Mouse (Mus musculus) heart, embryonic 13.5 days (tissue): Measurements from ENCODE around the gene Mtfr1l. TPM values are rescaled to one million over a fixed set of nuclear protein-coding genes. Genes with fewer than 3 reads are reported as not detected.

Source experiments
- ATAC-seq: fragments of 200-750 bp; cut with Nextera tagmentation; 2 replicates; pipeline ENCODE4 v1.8.0; 2017; ENCODE audit warnings: moderate TSS enrichment; ENCODE audit not compliant: insufficient number of reproducible peaks, low FRiP score, low TSS enrichment; ENCODE audit errors: extremely low read depth
- H3K27ac ChIP-seq: fragments of 300-500 bp; sonication (generic); replicated peaks from 2 replicates; pipeline ENCODE4 v1.5.1; 2015; ENCODE audit warnings: moderate library complexity, mild to moderate bottlenecking, inconsistent platforms
- H3K27me3 ChIP-seq: fragments of 300-500 bp; sonication (generic); replicated peaks from 2 replicates; pipeline ENCODE4 v1.6.1; 2015; ENCODE audit warnings: mild to moderate bottlenecking, inconsistent platforms
- H3K36me3 ChIP-seq: fragments of 300-500 bp; sonication (generic); 2 replicates; pipeline ENCODE4 v1.6.1; 2015; ENCODE audit warnings: mild to moderate bottlenecking, inconsistent platforms
- H3K4me1 ChIP-seq: fragments of 300-500 bp; sonication (generic); 2 replicates; pipeline ENCODE4 v1.6.1; 2015; ENCODE audit warnings: inconsistent platforms
- H3K4me2 ChIP-seq: fragments of 300-500 bp; sonication (generic); 2 replicates; pipeline ENCODE4 v1.6.1; 2015; ENCODE audit warnings: inconsistent platforms, mild to moderate bottlenecking, moderate library complexity
- H3K4me3 ChIP-seq: fragments of 300-500 bp; sonication (generic); 2 replicates; pipeline ENCODE4 v1.5.1; 2015; ENCODE audit warnings: moderate library complexity, mild to moderate bottlenecking, inconsistent platforms
- H3K9ac ChIP-seq: fragments of 300-500 bp; sonication (generic); 2 replicates; pipeline ENCODE4 v1.6.1; 2015; ENCODE audit warnings: inconsistent platforms, mild to moderate bottlenecking, moderate library complexity
- H3K9me3 ChIP-seq: fragments of 300-500 bp; sonication (generic); 2 replicates; pipeline ENCODE4 v1.6.1; 2016; ENCODE audit warnings: inconsistent platforms
- WGBS: fragments of 180-500 bp; shearing (Covaris S2); methylation state at CpG from one replicate; pipeline ENCODE4 v1.1.7; 2015; ENCODE audit warnings: mixed read lengths; 5-methylcytosine and 5-hydroxymethylcytosine counted together
- polyA plus RNA-seq: library from polyadenylated mRNA; unstranded; fragments of >200 nt; fragmentation: Nextera tagmentation; extraction: Ambion mirVana; gene quantifications from 2 replicates; pipeline ENCODE4 v1.2.1, GENCODE M21; 2015

The Mtfr1l gene
- polyA plus RNA-seq, 1 experiment from 2014 or later: 142 TPM

DNA sequence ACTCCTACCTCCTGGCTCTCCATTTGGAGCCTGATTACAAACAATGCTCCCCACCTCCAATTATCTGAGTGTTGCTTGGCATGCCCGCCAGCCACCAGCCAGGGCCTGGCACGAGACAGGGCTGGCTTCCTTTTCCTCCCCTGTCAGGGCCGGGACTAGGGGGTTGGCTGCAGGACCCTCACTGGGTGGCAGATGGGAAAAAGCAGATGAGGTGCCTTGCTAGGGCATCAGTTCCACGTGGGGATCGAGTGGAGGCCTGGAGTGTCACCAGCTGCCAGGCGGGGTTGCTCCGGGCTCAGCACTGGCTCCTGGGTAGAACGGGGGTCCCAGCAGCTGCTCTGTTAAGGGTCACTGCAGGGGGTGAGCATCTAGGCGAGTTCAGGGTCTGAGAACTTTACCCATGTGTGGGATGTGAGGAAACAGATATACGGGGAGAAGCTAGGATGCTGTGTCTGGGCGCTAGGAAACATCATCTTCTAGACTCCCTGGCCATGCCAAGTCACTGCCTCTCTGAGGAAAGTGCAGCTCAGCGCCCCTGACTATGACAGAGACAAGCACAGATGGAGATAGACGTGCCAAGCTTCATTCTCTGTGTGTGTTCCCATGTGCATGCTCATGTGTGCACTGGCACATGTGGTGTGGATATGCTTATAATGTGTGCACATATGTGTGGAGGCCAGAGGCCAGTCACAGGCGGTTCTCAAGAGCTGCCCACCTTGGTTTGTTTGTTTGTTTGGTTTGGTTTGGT is 35.7 kb upstream of the Mtfr1l start:
- Histone ChIP-seq H3K27me3 (no peaks in the 10 kb centered on the region), H3K4me1 (no peaks in the 10 kb centered on the region), H3K4me3 (no peak overlapping the region), H3K36me3 (peaks cover 55% of the 10 kb centered on the region), H3K27ac (no peak overlapping the region), H3K4me2 (no peak overlapping the region), H3K9me3 (no peaks in the 10 kb centered on the region), H3K9ac (no peak overlapping the region)
- 77% methylated on average over 14 of the region's 14 CpGs for WGBS
- ATAC-seq: no peak

DNA sequence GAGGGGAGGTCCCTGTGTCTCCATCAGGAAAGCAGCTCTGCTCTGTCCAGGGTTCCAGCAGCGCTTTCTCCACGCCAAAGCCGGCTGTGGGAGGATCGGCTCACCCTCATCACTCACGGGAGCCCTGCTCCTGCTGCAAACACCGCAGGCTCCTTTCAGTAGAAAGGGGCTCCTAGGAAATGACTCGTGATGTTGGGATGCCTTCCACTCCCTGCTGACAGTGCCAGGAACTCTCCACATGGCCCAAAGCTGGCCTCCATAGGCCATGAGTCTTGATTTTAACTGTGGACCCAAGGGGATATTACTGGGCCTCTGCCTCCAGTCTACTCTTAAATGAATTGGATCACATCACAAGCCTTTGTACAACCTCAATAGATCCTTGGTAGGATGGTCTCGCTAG is 34.6 kb upstream of the Mtfr1l start:
- no peak overlapping the region for H3K9ac ChIP-seq
- WGBS: 72% methylated on average over 8 of the region's 8 CpGs
- no peaks in the 10 kb centered on the region for H3K27me3 ChIP-seq
- H3K9me3 ChIP-seq: no peaks in the 10 kb centered on the region
- no peak overlapping the region for H3K4me3 ChIP-seq
- peaks cover 57% of the 10 kb centered on the region for H3K36me3 ChIP-seq
- ATAC-seq: no peak
- no peaks in the 10 kb centered on the region for H3K4me1 ChIP-seq
- H3K4me2 ChIP-seq: no peak overlapping the region
- no peak overlapping the region for H3K27ac ChIP-seq

DNA sequence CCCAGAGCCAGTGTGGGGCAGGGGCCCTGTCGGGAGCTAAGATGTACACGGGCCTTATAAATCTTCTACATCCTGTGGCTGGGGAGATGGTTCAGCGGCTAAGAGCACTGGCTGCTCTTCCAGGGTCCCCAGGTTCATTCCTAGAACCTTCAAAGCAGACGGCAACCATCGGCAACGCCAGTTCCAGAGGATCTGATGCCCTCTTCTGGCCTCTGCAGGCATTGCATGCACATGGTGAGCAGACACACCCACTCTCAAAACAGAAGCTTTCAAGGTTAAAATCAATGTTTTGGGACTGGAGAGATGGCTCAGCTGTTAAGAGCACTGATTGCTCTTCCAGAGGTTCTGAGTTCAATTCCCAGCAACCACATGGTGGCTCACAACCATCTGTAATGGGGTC is 34.0 kb upstream of the Mtfr1l start:
- Histone ChIP-seq H3K9me3 (no peaks in the 10 kb centered on the region), H3K27ac (no peak overlapping the region), H3K36me3 (peaks cover 57% of the 10 kb centered on the region), H3K4me3 (no peak overlapping the region), H3K4me2 (no peak overlapping the region), H3K4me1 (no peaks in the 10 kb centered on the region), H3K27me3 (no peaks in the 10 kb centered on the region), H3K9ac (no peak overlapping the region)
- no peak for ATAC-seq
- WGBS: 76% methylated on average over 6 of the region's 6 CpGs

DNA sequence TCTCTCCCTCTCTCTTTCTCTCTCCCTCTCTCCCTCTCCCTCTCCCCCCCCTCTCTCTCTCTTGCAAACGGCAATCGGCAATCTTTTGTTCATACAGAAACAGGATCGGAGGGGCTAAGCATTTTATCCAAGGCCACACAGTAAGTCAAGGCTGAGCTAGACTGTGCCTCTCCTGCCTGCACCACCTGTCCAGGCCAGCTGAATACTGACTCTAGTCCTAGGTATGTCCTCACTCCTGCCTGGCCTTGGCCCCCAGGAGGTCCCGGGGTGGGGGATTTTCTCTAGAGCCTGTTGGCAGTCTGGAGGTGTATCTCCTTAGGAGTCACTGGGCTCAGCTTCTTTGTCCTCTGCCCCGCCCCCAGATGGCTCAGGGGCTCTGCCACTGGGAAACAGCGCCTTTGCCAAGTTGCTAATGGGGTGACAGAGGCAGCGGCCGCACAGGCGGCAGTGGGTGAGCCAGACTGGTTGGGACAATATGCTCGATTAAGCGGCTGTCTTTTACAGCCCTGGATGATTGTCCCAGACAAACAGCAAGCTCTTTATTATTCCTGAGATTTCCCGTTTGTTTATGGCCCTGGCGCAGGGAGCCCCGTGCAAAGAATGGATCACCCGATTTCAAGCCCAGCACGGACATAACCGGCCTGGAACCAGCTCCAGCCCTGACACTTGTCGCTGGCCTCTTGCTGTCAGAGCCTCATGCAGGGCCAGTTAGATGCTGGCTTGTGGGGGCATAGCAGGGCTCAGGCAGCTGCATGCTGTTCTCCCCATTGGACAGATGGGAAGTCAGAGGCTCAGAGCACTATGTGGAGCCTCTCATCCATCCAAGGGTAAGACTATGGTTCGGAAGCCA is 32.4 kb upstream of the Mtfr1l start:
- H3K36me3 ChIP-seq: peaks cover 61% of the 10 kb centered on the region
- ATAC-seq: no peak

DNA sequence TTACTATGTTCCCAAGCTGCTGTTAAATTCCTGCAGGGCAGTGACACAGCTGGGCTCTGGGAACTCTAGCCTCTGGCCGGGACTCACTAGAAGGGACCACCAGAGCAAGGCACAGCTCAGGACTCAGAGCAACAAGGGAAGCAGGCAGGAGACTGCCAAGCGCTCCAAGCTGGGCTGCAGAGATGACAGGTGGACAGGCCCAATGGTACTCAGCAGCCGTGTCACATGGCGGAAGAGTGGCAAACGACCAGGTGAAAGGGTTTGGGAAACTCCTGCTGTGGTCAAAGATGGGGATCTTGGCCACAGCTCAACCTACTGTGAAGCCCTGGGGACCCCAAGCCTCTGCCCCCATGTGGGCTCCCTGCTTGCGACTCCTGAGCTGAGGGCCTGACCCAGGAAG is 28.9 kb upstream of the Mtfr1l start:
- H3K4me3 ChIP-seq: no peak overlapping the region
- H3K4me2 ChIP-seq: no peak overlapping the region
- ATAC-seq: no peak
- 81% methylated on average over 6 of the region's 6 CpGs for WGBS
- no peaks in the 10 kb centered on the region for H3K4me1 ChIP-seq
- H3K27ac ChIP-seq: no peak overlapping the region
- no peaks in the 10 kb centered on the region for H3K27me3 ChIP-seq
- no peak overlapping the region for H3K9ac ChIP-seq
- peaks cover 69% of the 10 kb centered on the region for H3K36me3 ChIP-seq
- no peaks in the 10 kb centered on the region for H3K9me3 ChIP-seq

More for the DNA sequence above, 32.4 kb upstream of the Mtfr1l start:
- Histone ChIP-seq H3K4me1 (no peaks in the 10 kb centered on the region), H3K27me3 (no peaks in the 10 kb centered on the region), H3K27ac (no peak overlapping the region), H3K9ac (no peak overlapping the region), H3K9me3 (no peaks in the 10 kb centered on the region), H3K4me2 (no peak overlapping the region), H3K4me3 (no peak overlapping the region)
- WGBS: 49% methylated on average over 19 of the region's 19 CpGs

DNA sequence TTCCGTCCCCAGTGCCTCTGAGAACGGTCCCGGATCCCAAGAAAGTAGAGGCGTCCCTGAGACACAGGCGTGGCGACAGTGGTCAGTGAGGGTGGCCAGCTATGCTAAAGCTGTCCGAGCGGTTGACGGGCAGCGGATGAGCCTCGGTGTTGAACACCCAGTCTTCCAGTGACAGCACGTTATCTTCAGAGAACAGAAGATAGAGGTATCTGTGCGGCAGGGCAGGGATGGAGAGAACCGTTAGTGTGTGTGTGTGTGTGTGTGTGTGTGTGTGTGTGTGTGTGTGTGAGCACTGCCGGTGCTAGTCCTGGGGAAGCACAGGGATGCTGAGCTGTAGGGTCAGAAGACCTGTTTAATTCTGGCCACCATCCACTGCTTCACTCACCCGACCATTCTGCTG is 28.4 kb upstream of the Mtfr1l start:
- no peak for ATAC-seq

DNA sequence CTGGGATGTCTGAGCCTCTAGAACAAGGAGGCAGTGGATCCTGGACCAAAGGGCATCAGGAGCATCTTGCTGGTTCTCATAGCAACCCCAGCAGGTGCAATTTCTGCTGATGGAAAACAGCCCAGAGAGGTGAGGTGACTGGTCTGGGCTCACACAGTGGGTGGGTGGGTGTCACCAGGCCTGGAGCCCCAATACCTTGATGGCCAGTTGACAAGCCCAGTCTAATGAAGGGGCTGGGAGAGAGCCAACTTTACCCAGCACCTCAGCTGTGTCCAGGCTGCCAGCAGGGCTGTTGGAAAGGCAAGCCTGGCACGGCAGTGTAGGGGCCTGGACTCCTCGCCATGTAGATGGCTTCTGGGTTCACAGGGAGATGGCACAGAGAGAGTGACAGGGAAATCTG is 26.8 kb upstream of the Mtfr1l start:
- ATAC-seq: no peak
- Histone ChIP-seq H3K9me3 (no peaks in the 10 kb centered on the region), H3K9ac (no peak overlapping the region), H3K4me1 (peaks cover 14% of the 10 kb centered on the region), H3K27me3 (no peaks in the 10 kb centered on the region), H3K27ac (no peak overlapping the region), H3K36me3 (peaks cover 55% of the 10 kb centered on the region), H3K4me3 (no peak overlapping the region), H3K4me2 (no peak overlapping the region)
- WGBS: 87% methylated on average over 2 of the region's 2 CpGs

More for the DNA sequence above, 28.4 kb upstream of the Mtfr1l start:
- no peak overlapping the region for H3K4me3 ChIP-seq
- H3K4me2 ChIP-seq: no peak overlapping the region
- peaks cover 2% of the 10 kb centered on the region; the same call in 1 of the 2 replicates for H3K4me1 ChIP-seq
- H3K9me3 ChIP-seq: no peaks in the 10 kb centered on the region
- WGBS: 67% methylated on average over 16 of the region's 16 CpGs
- no peaks in the 10 kb centered on the region for H3K27me3 ChIP-seq
- no peak overlapping the region for H3K9ac ChIP-seq
- no peak overlapping the region for H3K27ac ChIP-seq
- H3K36me3 ChIP-seq: peaks cover 65% of the 10 kb centered on the region

DNA sequence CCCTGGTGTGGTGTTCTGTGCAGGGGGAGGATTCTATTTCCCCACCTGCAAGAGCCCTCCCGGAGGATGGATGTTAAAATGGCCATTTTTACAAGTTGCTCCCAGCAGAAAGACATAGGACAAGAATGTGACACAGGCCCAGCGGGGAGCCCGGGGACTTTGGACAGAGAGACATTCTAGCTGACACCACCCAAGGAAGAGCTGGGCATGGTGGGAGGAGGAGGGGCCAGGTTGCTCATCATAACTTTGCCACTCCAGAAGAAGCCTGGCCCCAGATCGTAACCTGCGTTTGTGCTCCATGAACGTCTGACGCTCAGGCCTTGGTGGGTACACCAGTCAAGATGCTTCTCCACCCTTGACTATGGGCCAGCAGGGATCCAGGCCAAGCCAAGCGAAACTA is 25.5 kb upstream of the Mtfr1l start:
- H3K4me3 ChIP-seq: no peak overlapping the region
- no peak for ATAC-seq
- H3K27me3 ChIP-seq: no peaks in the 10 kb centered on the region
- no peaks in the 10 kb centered on the region for H3K9me3 ChIP-seq
- H3K9ac ChIP-seq: no peak overlapping the region
- peaks cover 18% of the 10 kb centered on the region for H3K4me1 ChIP-seq
- no peak overlapping the region for H3K4me2 ChIP-seq
- no peak overlapping the region for H3K27ac ChIP-seq
- WGBS: 85% methylated on average over 8 of the region's 8 CpGs
- peaks cover 43% of the 10 kb centered on the region for H3K36me3 ChIP-seq

DNA sequence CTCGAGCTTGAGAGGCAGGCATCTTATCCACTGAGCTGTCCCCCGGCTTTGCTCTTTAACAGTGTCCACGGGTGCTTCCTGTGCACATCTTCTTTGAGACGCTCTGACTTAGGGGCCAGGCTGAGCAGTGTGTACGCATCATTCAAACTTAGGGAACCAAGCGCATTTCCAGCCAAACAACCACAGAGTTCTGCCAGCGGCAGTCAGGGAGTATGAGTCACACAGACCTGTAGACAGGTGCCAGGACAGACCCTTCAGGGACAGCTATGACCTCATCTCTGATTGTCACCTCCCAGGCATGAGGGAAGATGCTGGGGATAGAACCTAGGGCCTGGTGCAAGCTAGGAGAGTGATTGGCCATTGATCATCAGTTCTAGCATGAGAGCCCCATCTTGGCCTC is 24.0 kb upstream of the Mtfr1l start:
- ATAC-seq: no peak; the same call in 1 of the 2 replicates
- no peak overlapping the region for H3K4me3 ChIP-seq

DNA sequence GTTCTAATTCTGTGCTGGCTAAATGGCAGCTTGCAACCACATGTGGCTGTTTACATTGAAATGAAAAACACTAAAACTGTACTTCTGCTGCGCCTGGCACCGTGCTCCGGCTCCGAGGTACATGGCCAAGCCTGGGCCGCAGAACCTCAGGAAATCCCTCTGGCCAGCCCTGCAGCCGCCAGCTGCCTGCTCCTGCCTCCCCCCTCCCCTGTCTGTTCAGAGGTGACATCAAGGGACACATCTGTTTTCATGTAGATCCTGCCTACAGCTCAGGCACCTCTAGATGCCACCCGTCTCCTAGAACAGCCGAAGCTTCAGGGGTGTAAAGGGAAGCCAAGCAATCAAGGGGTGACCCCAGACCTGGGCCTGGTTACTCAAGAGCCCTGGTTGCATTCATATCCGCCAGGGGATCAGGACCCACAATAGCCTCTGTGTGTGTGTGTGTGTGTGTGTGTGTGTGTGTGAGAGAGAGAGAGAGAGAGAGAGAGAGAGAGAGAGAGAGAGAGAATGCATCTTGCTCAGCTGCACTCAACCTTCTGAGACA is 23.5 kb upstream of the Mtfr1l start:
- Histone ChIP-seq H3K9me3 (no peaks in the 10 kb centered on the region), H3K4me1 (peaks cover 18% of the 10 kb centered on the region), H3K4me2 (no peak overlapping the region), H3K27me3 (no peaks in the 10 kb centered on the region), H3K4me3 (no peak overlapping the region), H3K36me3 (peaks cover 23% of the 10 kb centered on the region), H3K9ac (0 out of 2 replicates have a peak overlapping the region, but pooled peaks have one; percentile 40), H3K27ac (no peak overlapping the region; the same call in 1 of the 2 replicates)
- ATAC-seq: no peak
- 62% methylated on average over 9 of the region's 9 CpGs for whole genome bisulfite sequencing

More for the DNA sequence above, 24.0 kb upstream of the Mtfr1l start:
- H3K27ac ChIP-seq: no peak overlapping the region
- peaks cover 18% of the 10 kb centered on the region for H3K4me1 ChIP-seq
- H3K36me3 ChIP-seq: peaks cover 27% of the 10 kb centered on the region
- no peak overlapping the region for H3K4me2 ChIP-seq
- 70% methylated on average over 7 of the region's 7 CpGs for WGBS
- no peaks in the 10 kb centered on the region for H3K9me3 ChIP-seq
- 0 out of 2 replicates have a peak overlapping the region, but pooled peaks have one; percentile 24 for H3K9ac ChIP-seq
- H3K27me3 ChIP-seq: no peaks in the 10 kb centered on the region

DNA sequence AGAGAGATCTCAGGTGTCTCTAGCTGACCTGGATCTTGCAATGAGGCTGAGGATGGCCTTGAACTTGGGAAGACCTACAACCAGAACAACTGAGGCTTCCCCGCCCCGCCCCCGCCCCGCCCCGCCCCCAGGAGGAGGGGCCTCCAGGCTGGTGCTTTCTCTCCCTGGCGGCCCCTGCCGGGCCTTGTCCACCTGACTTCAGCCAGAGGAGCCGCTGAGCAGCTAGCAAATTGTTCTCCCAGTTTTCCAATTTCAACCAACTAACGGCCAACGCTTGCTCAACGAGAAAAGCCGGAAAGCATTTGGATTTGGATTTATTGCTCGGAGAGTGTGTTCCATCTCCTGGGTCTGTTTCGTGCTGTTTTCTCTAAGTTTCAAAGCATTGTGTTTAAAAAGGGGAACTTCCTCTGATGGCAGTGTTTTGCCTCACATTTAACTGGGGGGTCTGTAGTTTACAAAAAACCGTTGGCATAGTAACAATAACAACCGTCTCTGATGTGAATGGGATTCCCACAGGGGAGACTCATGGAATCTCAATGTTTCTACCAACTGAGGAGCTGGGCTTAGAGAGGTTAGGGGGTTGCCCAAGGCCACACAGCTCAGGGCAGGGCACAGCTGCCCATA is 22.6 kb upstream of the Mtfr1l start:
- H3K4me3 ChIP-seq: no peak overlapping the region
- peaks cover 17% of the 10 kb centered on the region for H3K36me3 ChIP-seq
- H3K9me3 ChIP-seq: no peaks in the 10 kb centered on the region
- H3K27ac ChIP-seq: no peak overlapping the region; the same call in 1 of the 2 replicates
- no peaks in the 10 kb centered on the region for H3K27me3 ChIP-seq
- no peak overlapping the region for H3K4me2 ChIP-seq
- 0 out of 2 replicates have a peak overlapping the region, but pooled peaks have one; percentile 14 for H3K9ac ChIP-seq
- 25% methylated on average over 16 of the region's 16 CpGs for WGBS
- ATAC-seq: no peak
- peaks cover 18% of the 10 kb centered on the region for H3K4me1 ChIP-seq
